Mouse (Mus musculus) erythroblast, embryonic 14.5 days (primary cell): ENCODE results near the gene Susd1.

Experiments used
- GATA1 ChIP-seq: IDR thresholded peaks from 2 replicates; pipeline ENCODE4 v1.6.1; 2012; ENCODE audit warnings: low read length, inconsistent platforms, mixed read lengths
- TAL1 ChIP-seq: IDR thresholded peaks from 3 replicates; pipeline ENCODE4 v1.6.1; 2012; ENCODE audit warnings: low read length, inconsistent platforms, mixed read lengths

DNA sequence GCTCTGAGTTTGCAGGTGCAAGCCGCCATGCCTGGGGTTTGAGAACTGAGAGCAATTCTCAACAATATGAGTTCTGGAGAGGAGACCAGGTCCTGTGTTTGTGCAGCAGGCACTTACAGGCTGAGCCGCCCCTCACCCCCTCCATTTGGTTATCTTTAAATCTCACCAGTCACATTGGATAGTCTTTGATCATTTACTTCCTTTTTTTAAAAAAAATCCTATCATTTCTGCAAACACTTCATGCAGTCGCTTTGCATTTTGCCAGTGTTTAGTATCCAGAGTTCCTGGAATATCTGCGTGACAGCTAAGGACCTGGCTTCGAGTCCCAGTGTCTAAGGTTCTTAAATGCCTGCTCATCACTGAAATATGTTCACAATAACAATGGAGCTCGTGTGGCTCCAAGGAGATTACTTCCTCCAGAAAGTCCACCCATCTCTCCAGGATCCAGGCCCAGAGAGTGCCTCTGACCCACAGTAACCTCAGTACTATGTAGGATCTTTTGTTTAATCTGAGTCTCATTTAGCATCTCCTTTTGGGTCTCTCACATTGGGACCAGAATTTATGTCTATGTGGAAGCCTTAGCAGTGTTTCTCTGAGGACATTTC, 147.4 kb downstream of the Susd1 start:
- no peak for TF ChIP-seq TAL1
- TF ChIP-seq GATA1, result no peak
